Mouse (Mus musculus) heart, postnatal 0 days (tissue): Measurements from ENCODE around the gene Cpa1.

Experiments used
- CTCF ChIP-seq: IDR thresholded peaks from 2 replicates; pipeline ENCODE4 v1.5.1; 2016; ENCODE audit warnings: antibody characterized with exemption, control low read depth, low read depth
- EP300 ChIP-seq: IDR thresholded peaks from 2 replicates; pipeline ENCODE4 v1.6.1; 2016; ENCODE audit warnings: antibody characterized with exemption, low read depth

- no peak for TF ChIP-seq CTCF
- no peak for TF ChIP-seq EP300
Measured at GRCm38 (mm10) chr6:30680442-30680841, 41.4 kb downstream of the Cpa1 start.
